Mouse (Mus musculus) c-Kit-positive CD71-negative TER-119-negative erythroid progenitor cells, embryonic 14.5 days (primary cell): ENCODE data around the gene Nkx2-4.

Experiments used
- DNase-seq: peaks from one replicate; pipeline ENCODE4 v3.0.0-alpha.2; 2013; ENCODE audit warnings: low read depth

Nkx2-4 gene

DNA sequence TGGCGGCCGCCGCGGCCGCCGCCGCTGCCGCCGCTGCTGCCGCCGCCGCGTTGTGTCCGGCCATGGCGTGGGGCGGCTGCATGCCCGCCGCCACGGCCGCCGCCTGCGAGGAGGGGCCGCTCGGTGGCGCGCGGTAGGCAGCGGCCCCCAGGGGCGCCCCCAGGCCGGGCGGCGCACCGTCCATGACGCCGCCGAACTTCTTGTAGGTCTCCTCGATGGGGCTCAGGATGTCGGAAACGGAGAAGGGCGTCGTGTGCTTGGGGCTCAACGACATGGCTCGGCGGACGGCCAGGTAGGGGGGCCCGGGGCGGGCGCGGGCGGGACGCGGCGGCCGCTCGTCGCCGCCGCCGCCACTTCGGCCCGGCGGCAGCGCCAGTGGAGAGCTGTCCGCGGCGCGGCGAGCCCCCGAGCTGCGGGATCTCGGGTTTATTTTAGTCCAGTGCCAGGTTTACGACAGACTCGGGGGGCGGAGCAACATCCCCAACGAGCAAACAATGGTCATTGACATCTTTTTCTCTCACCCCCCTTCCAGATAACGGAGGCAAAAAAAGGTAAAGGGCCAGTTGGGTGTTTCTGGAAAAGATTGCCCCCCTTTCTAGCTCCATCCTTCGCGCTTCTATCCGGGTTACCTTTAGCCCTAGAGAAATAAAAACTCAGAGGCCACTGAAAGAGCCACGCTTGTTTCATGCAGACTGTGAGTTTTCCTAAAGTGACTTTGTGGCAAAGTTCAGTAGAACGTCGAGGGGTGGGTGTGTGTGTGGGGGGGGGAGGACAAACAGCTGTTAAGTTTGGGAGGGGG lies at the start of gene Nkx2-4:
Gene Nkx2-4, minus strand, starts transcription at position 374 of the 799 bp plus-strand sequence.
- DNase-seq = no peak

- DNase-seq = no peak
These were observed 42.1 kb upstream of the Nkx2-4 start for GRCm38 (mm10) chr2:147127366-147127765.

GRCm38 (mm10) chr2:147119736-147120135 lies 34.5 kb upstream of the Nkx2-4 start:
- no peak for DNase-seq

DNA sequence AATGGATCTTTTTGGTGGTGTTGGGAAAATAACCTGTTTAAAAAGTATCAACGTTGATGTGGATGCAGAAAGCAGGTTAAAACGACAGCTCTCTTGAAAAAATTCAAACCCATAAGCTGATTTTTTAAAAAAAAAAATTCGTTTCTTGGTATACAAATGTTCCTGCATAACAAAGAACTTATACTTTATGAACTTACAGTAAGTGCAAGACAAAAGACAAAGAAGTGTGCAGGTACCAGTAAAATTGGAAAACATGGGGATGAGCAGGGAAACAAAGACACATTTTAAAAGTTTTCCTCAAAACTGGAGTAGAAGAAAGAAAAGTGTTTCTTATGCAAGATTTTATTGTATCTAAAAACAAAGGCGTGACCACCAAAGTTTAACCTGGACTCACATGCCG lies 1.2 kb upstream of the Nkx2-4 start:
- DNase-seq = no peak

DNA sequence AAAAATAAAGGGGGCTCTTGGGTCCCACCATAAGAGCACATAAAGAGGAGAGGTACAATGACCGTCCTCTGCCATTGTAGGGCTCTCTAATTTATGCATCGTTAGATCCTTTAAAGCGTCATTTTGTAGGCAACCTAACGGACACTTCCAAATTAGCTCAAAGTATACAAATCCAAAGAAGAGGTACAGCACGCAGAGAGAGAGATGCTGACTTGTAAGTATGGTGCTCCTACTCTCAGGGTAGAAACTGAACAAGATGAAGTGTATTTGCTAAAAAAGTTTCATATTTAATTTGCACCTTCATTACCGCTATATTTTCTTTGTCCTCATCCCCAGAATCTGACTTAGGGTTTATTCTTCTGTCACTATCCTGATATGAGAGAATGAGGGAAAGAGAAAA lies 692 bp upstream of the Nkx2-4 start:
- DNase-seq = no peak

GRCm38 (mm10) chr2:147084366-147085071 lies 726 bp downstream of the Nkx2-4 start:
- no peak for DNase-seq

DNA sequence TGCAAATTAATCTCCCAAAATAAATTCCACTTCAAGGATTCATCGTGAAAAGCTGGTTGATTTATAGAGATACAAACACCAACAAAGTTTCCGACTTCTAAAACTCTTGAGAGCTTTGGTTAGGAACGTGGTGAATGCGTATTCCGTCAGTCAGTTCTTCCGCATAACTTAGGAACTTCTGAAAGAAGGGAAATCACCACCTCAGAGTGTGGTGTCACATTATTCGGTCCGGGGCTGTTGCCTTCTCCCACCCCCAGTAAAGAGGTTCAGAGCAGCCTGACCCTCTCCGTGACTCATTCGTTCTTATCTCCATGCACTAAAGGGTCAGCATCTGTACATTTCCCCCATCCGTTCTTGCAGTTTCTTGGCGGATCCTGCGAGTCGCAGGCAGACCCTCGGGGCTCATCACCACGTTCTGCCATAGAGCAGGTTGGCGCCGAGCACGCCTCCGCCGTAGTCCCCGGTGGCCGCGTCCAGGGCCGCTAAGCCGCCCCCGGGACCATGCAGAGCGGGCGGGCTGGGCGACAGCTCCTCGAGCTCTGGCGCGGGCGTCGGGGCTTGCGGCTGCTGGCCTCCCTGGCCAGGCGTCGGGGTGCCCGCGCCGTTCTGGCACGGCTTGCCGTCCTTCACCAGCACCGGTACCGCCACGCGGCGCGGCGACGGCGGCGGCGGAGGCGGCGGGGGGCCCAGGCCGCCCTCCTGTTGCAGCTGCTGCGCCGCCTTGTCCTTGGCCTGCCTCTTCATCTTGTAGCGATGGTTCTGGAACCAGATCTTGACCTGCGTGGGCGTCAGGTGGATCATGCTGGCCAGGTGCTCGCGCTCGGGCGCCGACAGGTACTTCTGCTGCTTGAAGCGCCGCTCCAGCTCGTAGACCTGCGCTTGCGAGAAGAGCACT lies 1.5 kb downstream of the Nkx2-4 start:
- DNase-seq = no peak

DNA sequence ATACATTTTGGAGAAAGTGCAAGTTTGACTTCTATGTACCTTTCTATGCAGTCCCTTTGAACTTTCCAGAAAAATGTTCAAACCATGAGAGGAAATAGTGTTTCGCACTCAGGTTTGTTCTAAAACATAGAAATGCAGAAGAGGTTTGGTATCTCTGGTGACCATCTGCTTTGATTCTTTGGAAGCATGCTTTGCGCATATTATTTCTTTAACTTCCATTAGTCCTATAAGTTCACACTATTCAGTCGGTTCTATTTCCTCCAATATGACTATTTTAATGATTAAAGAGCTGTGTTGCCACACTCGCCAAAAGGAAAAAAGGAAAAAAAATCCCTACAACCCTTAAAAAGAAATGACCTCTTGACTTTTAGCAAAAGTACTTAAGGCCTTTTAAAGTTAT lies 2.9 kb downstream of the Nkx2-4 start:
- DNase-seq = no peak

GRCm38 (mm10) chr2:147074399-147074798 lies 10.8 kb downstream of the Nkx2-4 start:
- DNase-seq = no peak

DNA sequence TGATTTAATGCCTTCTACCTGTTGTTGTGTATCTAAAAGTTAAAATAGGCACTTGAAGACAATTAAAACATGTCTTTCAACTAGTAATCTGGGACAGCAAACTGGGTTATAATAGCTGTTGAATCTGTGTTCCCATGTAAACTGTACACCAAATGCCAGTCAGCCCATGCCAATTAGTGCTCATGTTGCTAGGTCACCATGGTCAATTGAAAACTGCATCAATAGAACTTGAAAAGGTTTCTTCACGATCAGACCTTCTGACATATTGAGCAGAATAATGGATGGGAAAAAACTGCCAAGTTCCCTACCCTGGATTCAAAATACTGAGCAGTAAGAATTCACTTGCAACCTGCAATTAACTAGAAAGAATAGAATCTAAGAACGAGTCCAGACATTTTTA lies 11.3 kb downstream of the Nkx2-4 start:
- no peak for DNase-seq

GRCm38 (mm10) chr2:147070305-147070704 lies 14.9 kb downstream of the Nkx2-4 start:
- no peak for DNase-seq

GRCm38 (mm10) chr2:147069077-147069476 lies 16.2 kb downstream of the Nkx2-4 start:
- DNase-seq = no peak

- DNase-seq = no peak
These were observed 17.6 kb downstream of the Nkx2-4 start for GRCm38 (mm10) chr2:147067480-147068246.

- no peak for DNase-seq
These were observed 31.9 kb downstream of the Nkx2-4 start for GRCm38 (mm10) chr2:147053229-147053892.

DNA sequence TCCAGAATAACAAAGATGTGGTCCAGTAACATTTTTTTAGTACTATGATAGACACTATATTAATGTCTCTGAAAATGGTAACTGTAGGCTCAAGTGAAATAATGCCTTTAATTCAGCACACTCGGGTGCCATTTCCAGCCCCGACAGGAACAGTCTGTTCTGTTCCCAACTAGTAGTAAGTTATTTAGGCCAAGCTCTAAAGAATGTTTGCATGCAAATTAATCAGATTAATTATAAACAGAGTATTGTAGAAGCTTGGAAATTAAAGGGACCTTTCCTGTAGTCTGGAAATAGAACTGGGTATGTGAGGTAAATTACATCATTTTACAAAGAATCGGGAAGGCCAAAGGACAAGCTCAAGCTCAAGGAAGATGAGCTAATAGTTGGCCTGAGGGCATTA lies 38.2 kb downstream of the Nkx2-4 start:
- DNase-seq = no peak

GRCm38 (mm10) chr2:147035864-147036263 lies 49.4 kb downstream of the Nkx2-4 start:
- DNase-seq = no peak
